Mouse (Mus musculus) G1E (cell line): Measurements from ENCODE around the gene Clk1.

Source experiments
- CTCF ChIP-seq: IDR thresholded peaks from 2 replicates; pipeline ENCODE4 v1.5.1; 2012; ENCODE audit warnings: low read depth, low read length, inconsistent platforms, mixed read lengths
- GATA1 ChIP-seq: IDR thresholded peaks from 2 replicates; pipeline ENCODE4 v1.6.1; 2012; ENCODE audit warnings: borderline replicate concordance, low read length, inconsistent platforms, mixed read lengths
- GATA2 ChIP-seq: IDR thresholded peaks from 2 replicates; pipeline ENCODE4 v1.6.1; 2012; ENCODE audit warnings: low read depth, low read length, inconsistent platforms, borderline replicate concordance
- POLR2AphosphoS5 ChIP-seq: IDR thresholded peaks from 2 replicates; pipeline ENCODE4 v1.6.1; 2012; ENCODE audit warnings: low read depth, low read length, inconsistent platforms; ENCODE audit not compliant: insufficient replicate concordance

- TF ChIP-seq CTCF (no peak), POLR2AphosphoS5 (no peak), GATA1 (no peak), GATA2 (no peak)
These were observed 40.1 kb upstream of the Clk1 start for GRCm38 (mm10) chr1:58463935-58464334.
